Mouse (Mus musculus) layer of hippocampus, postnatal 36 days (tissue): ENCODE data around the gene Samd4b. TPM values are rescaled to one million over a fixed set of nuclear protein-coding genes. Genes with fewer than 3 reads are reported as not detected.

Experiments used
- DNase-seq, 2 experiments: peaks; one replicate each; pipeline ENCODE4 v3.0.0; 2022
- microRNA-seq, 2 experiments: library from miRNA; unstranded; fragments of <30 nt; microRNA quantifications; one replicate each; pipeline ENCODE4 v1.2.0; 2021
- total RNA-seq, 2 experiments: library from RNA; stranded (reverse); gene quantifications; 2 replicates each; pipeline ENCODE4 v1.2.3; 2021

Samd4b gene
- total RNA-seq, 2 experiments from 2014 or later = 66.4 to 79.4 TPM

GRCm38 (mm10) chr7:28355221-28355620 is 242.7 kb downstream of the Samd4b start:
- no peak for DNase-seq

- DNase-seq = no peak
These were observed 243.3 kb downstream of the Samd4b start for GRCm38 (mm10) chr7:28354596-28354995.

GRCm38 (mm10) chr7:28354113-28354581 is 243.8 kb downstream of the Samd4b start:
- DNase-seq = no peak

GRCm38 (mm10) chr7:28353267-28353666 is 244.7 kb downstream of the Samd4b start:
- no peak for DNase-seq

GRCm38 (mm10) chr7:28351676-28352191 is 246.2 kb downstream of the Samd4b start:
- no peak for DNase-seq

GRCm38 (mm10) chr7:28350155-28350883 is 247.6 kb downstream of the Samd4b start, which contains the start of gene Rps16:
Rps16 (plus strand) TSS chr7:28350652.
- peak; percentile 98 to 99 for DNase-seq

Small RNA genes within 50 kb of the gene (microRNA-seq; reads per million reads assigned to microRNA genes)
- 0.63 to 2.1 reads per million in 2 experiments for gene Mir7049

Other genes with a start within 250 kb of the Samd4b start
- 100 to 1,000 TPM; 454 to 471 TPM for gene Rps16, start 247.5 kb downstream of the Samd4b start, total RNA-seq
- 1 to 10 TPM; 5.5 to 7.4 TPM for gene Plekhg2, start 225.5 kb downstream of the Samd4b start, total RNA-seq
- gene Zfp36, start 217.9 kb downstream of the Samd4b start, total RNA-seq = 1 to 10 TPM; 3.1 to 3.9 TPM
- 10 to 100 TPM; 18.3 to 19.6 TPM for gene Med29, start 205.4 kb downstream of the Samd4b start, total RNA-seq
- 10 to 100 TPM; 68.9 to 70.1 TPM for gene Paf1, start 205.2 kb downstream of the Samd4b start, total RNA-seq
- 1 to 10 TPM; 1.2 to 2.0 TPM for gene Gmfg, start 160.7 kb downstream of the Samd4b start, total RNA-seq
- 10 to 100 TPM; 64.3 to 72.3 TPM for gene Lrfn1, start 146.2 kb downstream of the Samd4b start, total RNA-seq
- not detected for gene Ifnl2, start 87.7 kb downstream of the Samd4b start, total RNA-seq
- not detected for gene Ifnl3, start 75.3 kb downstream of the Samd4b start, total RNA-seq
- gene Sycn, start 57.3 kb downstream of the Samd4b start, total RNA-seq = not detected
- gene Nccrp1, start 50.9 kb downstream of the Samd4b start, total RNA-seq = under 1 TPM; 0.48 to 0.52 TPM
- gene Pak4, start within 50 bp of the Samd4b start, total RNA-seq = 10 to 100 TPM; 15.1 to 15.8 TPM
- gene Acp7, start 33.2 kb upstream of the Samd4b start, total RNA-seq = 1 to 10 TPM; 1.2 to 1.7 TPM
- 10 to 100 TPM; 16.8 to 20.1 TPM for gene Fbxo27, start 94.7 kb upstream of the Samd4b start, total RNA-seq
- gene Fbxo17, start 118.7 kb upstream of the Samd4b start, total RNA-seq = 1 to 10 TPM in 1 of 2 experiments, under 1 TPM in 1; 0.92 to 1.3 TPM
- 10 to 100 TPM; 55.7 to 56.6 TPM for gene Mrps12, start 143.7 kb upstream of the Samd4b start, total RNA-seq
- 10 to 100 TPM in 1 of 2 experiments, 1 to 10 TPM in 1; 9.9 to 11.6 TPM for gene Sars2, start 143.8 kb upstream of the Samd4b start, total RNA-seq
- gene Ccer2, start 158.0 kb upstream of the Samd4b start, total RNA-seq = under 1 TPM; 0.38 to 0.45 TPM
- gene Sirt2, start 168.6 kb upstream of the Samd4b start, total RNA-seq = 100 to 1,000 TPM; 156 to 162 TPM
- gene Nfkbib, start 169.4 kb upstream of the Samd4b start, total RNA-seq = 10 to 100 TPM; 25.3 to 29.2 TPM
- gene Rinl, start 190.8 kb upstream of the Samd4b start, total RNA-seq = 1 to 10 TPM; 2.5 TPM
- 100 to 1,000 TPM; 417 to 431 TPM for gene Hnrnpl, start 210.4 kb upstream of the Samd4b start, total RNA-seq
- 10 to 100 TPM; 60.8 to 61.8 TPM for gene Ech1, start 227.1 kb upstream of the Samd4b start, total RNA-seq
- gene Lgals4, start 235.7 kb upstream of the Samd4b start, total RNA-seq = 1 to 10 TPM; 3.6 to 6.1 TPM